Mouse (Mus musculus) CH12.LX (cell line): ENCODE measurements around the gene Ribc1. TPM values are rescaled to one million over a fixed set of nuclear protein-coding genes. Genes with fewer than 3 reads are reported as not detected.
A peak's percentile ranks its signal among the peaks of the same experiment; 100 is the strongest.

Experiments
- DNase-seq: peaks from one replicate; pipeline ENCODE4 v3.0.0-alpha.2; 2013; ENCODE audit errors: extremely low read depth
- H3K27ac ChIP-seq: 2 replicates; pipeline ENCODE4 v1.5.1; 2012; ENCODE audit warnings: low read depth, mild to moderate bottlenecking, control low read depth, moderate library complexity; ENCODE audit not compliant: insufficient read depth
- H3K27me3 ChIP-seq: replicated peaks from 2 replicates; pipeline ENCODE3; 2012; ENCODE audit warnings: inconsistent platforms
- H3K36me3 ChIP-seq, 2 experiments: replicated peaks in 1 of 2; 2 replicates each; pipeline versions ENCODE3 to v1.6.1; 2012; ENCODE audit warnings: inconsistent platforms in 1 of 2, low read length in 1 of 2, mild to moderate bottlenecking in 1 of 2, mixed read lengths in 1 of 2, moderate library complexity in 1 of 2; ENCODE audit not compliant: control insufficient read depth in 1 of 2, insufficient read depth in 1 of 2
- H3K4me1 ChIP-seq, 2 experiments: 2 replicates each; pipeline ENCODE4 v1.6.1; 2012; ENCODE audit warnings: inconsistent platforms in 1 of 2, moderate library complexity in 1 of 2; ENCODE audit not compliant: insufficient read depth in 2 of 2, control insufficient read depth in 1 of 2
- H3K4me2 ChIP-seq: 2 replicates; pipeline ENCODE4 v1.6.1; 2012; ENCODE audit warnings: low read depth, mild to moderate bottlenecking, control low read depth; ENCODE audit not compliant: poor library complexity, insufficient read depth, severe bottlenecking
- H3K4me3 ChIP-seq, 3 experiments: fragments of 150-350 bp in 1 of 3; sonication (generic) in 1 of 3; replicated peaks in 1 of 3; 2 replicates each; pipeline versions ENCODE3 to v1.5.1; 2011 to 2012; ENCODE audit warnings: low read depth in 2 of 3, low read length in 2 of 3, mild to moderate bottlenecking in 2 of 3, moderate library complexity in 2 of 3, control low read depth in 1 of 3, improper control_type of control experiment in 1 of 3, inconsistent platforms in 1 of 3, mixed read lengths in 1 of 3; ENCODE audit not compliant: poor library complexity in 1 of 3
- H3K79me2 ChIP-seq: replicated peaks from 2 replicates; pipeline ENCODE4 v1.6.1; 2012; ENCODE audit warnings: mild to moderate bottlenecking, moderate library complexity; ENCODE audit not compliant: control insufficient read depth, poor library complexity, insufficient read depth, severe bottlenecking; ENCODE audit errors: extremely low read depth
- H3K9ac ChIP-seq: 2 replicates; pipeline ENCODE4 v1.6.1; 2012; ENCODE audit warnings: low read depth, mild to moderate bottlenecking, control low read depth, moderate library complexity; ENCODE audit not compliant: insufficient read depth
- H3K9me3 ChIP-seq: replicated peaks from 2 replicates; pipeline ENCODE3; 2012; ENCODE audit warnings: low read length, inconsistent platforms, mixed read lengths
- BHLHE40 ChIP-seq: IDR thresholded peaks from 2 replicates; pipeline ENCODE4 v1.6.1; 2011; ENCODE audit warnings: mild to moderate bottlenecking, low read depth, low read length, improper control_type of control experiment
- CHD1 ChIP-seq: IDR thresholded peaks from 2 replicates; pipeline ENCODE4 v1.6.1; 2012; ENCODE audit warnings: low read depth, low read length, improper control_type of control experiment, inconsistent platforms
- CTCF ChIP-seq, 2 experiments: IDR thresholded peaks in 1 of 2; conservative IDR thresholded peaks in 1 of 2; 2 replicates each; pipeline ENCODE4 v1.5.1; 2011 to 2012; ENCODE audit warnings: low read depth in 2 of 2, low read length in 2 of 2, improper control_type of control experiment in 1 of 2, inconsistent platforms in 1 of 2, mild to moderate bottlenecking in 1 of 2, moderate library complexity in 1 of 2
- ELF1 ChIP-seq: IDR thresholded peaks from 2 replicates; pipeline ENCODE4 v1.6.1; 2014; ENCODE audit warnings: low read depth, mild to moderate bottlenecking, inconsistent platforms, low read length, improper control_type of control experiment
- EP300 ChIP-seq: IDR thresholded peaks from 2 replicates; pipeline ENCODE4 v1.6.1; 2011; ENCODE audit warnings: low read length, improper control_type of control experiment
- ETS1 ChIP-seq: conservative IDR thresholded peaks from 2 replicates; pipeline ENCODE4 v1.6.1; 2012; ENCODE audit warnings: low read depth, mild to moderate bottlenecking, inconsistent platforms, low read length, improper control_type of control experiment, moderate library complexity
- JUN ChIP-seq: IDR thresholded peaks from 2 replicates; pipeline ENCODE4 v1.6.1; 2011; ENCODE audit warnings: low read depth, mild to moderate bottlenecking, low read length, improper control_type of control experiment, moderate library complexity; ENCODE audit not compliant: insufficient read depth
- KAT2A ChIP-seq: IDR thresholded peaks from 2 replicates; pipeline ENCODE4 v1.6.1; 2012; ENCODE audit warnings: low read length, improper control_type of control experiment, inconsistent platforms; ENCODE audit not compliant: insufficient replicate concordance
- MXI1 ChIP-seq: IDR thresholded peaks from 2 replicates; pipeline ENCODE4 v1.6.1; 2011; ENCODE audit warnings: mild to moderate bottlenecking, low read depth, low read length, improper control_type of control experiment
- NELFE ChIP-seq: IDR thresholded peaks from 2 replicates; pipeline ENCODE4 v1.6.1; 2011; ENCODE audit warnings: low read depth, low read length, improper control_type of control experiment
- NRF1 ChIP-seq: IDR thresholded peaks from 2 replicates; pipeline ENCODE4 v1.6.1; 2014; ENCODE audit warnings: low read depth, mild to moderate bottlenecking, inconsistent platforms, low read length, improper control_type of control experiment, moderate library complexity
- PAX5 ChIP-seq: IDR thresholded peaks from 2 replicates; pipeline ENCODE4 v1.6.1; 2012; ENCODE audit warnings: low read length, inconsistent platforms, mixed read lengths
- SMC3 ChIP-seq: IDR thresholded peaks from 2 replicates; pipeline ENCODE4 v1.6.1; 2011; ENCODE audit warnings: low read depth, low read length, improper control_type of control experiment
- TBP ChIP-seq: conservative IDR thresholded peaks from 2 replicates; pipeline ENCODE4 v1.6.1; 2011; ENCODE audit warnings: low read depth, low read length, improper control_type of control experiment
- UBTF ChIP-seq: IDR thresholded peaks from 2 replicates; pipeline ENCODE4 v1.6.1; 2012; ENCODE audit warnings: low read depth, mild to moderate bottlenecking, inconsistent platforms, low read length, improper control_type of control experiment, moderate library complexity
- USF1 ChIP-seq: IDR thresholded peaks from 2 replicates; pipeline ENCODE4 v1.6.1; 2014; ENCODE audit warnings: low read depth, mild to moderate bottlenecking, inconsistent platforms, low read length, improper control_type of control experiment
- ZNF384 ChIP-seq: IDR thresholded peaks from 2 replicates; pipeline ENCODE4 v1.6.1; 2012; ENCODE audit warnings: low read depth, low read length, improper control_type of control experiment, inconsistent platforms
- dilution Hi-C: fragments of 300-500 bp; cut with MboI; formaldehyde crosslinking; loops from 2 replicates; pipeline ENCODE4 v1.14.3; 2020; ENCODE audit warnings: low sequenced_read_pairs; ENCODE audit not compliant: extremely low pct_unique_long_range_greater_than_20kb, extremely low pct_ligation_motif_present
- in situ Hi-C: fragments of 300-500 bp; cut with MboI; formaldehyde crosslinking; loops from 3 replicates; pipeline ENCODE4 v1.14.3; 2019; ENCODE audit warnings: low sequenced_read_pairs, low pct_ligation_motif_present, low pct_unique_long_range_greater_than_20kb, mixed read lengths
- polyA plus RNA-seq: library from polyadenylated mRNA; unstranded; fragments of >175 nt; gene quantifications from 2 replicates; pipeline ENCODE4 v1.2.1, GENCODE M21; 2012; ENCODE audit warnings: low read depth; ENCODE audit not compliant: insufficient read length
- total RNA-seq, 2 experiments: library from RNA; depleted of rRNA; stranded (reverse); fragments of 300-350 nt in 1 of 2; fragments of >200 nt in 1 of 2; gene quantifications; 2 replicates each; pipeline ENCODE4 v1.2.3; 2012 to 2014

Ribc1 gene
- total and polyA plus RNA-seq, 3 experiments: 5.8 to 7.2 (median 6.0) TPM

DNA sequence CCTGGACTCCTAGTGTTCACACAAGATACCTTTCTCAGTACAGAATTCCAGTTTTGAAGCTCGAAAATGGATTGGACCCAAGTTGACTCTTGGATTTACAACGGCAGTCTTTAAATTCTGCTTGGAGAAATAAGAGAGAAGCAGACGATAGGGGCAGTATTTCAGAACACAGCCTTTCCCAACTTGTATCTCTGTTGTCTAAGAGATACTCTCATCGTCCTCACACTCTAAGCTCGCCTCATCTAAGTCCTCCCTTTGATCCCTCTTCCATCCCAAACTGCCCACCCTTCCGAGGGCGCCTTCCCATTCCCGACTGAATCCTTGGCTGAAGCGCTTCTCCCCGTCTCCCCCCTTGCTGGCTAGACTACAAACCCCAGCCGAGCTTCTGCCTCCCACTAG, 344 bp downstream of the Ribc1 start:
- H3K4me2 ChIP-seq: peak overlapping the region; percentile 53
- dilution Hi-C loops: no loop called here
- peaks cover 2 to 14% of the 10 kb centered on the region in 2 experiments for H3K36me3 ChIP-seq
- no peaks in the 10 kb centered on the region for H3K27me3 ChIP-seq
- H3K9me3 ChIP-seq: no peaks in the 10 kb centered on the region
- peaks cover 3% of the 10 kb centered on the region in 2 experiments; a peak in 1 of 4 replicates for H3K4me1 ChIP-seq
- H3K9ac ChIP-seq: peak overlapping the region; percentile 95
- no peak for DNase-seq
- peak overlapping the region; percentile 66 for H3K27ac ChIP-seq
- peak in 1 of 2 experiments; percentile 18; a peak in 1 of 4 replicates for TF ChIP-seq CTCF (conservative IDR thresholded peaks at IDR 0.05 in 1 of 2, IDR thresholded peaks at IDR 0.05 in 1 of 2; ENCODE audit: low read depth in 2 of 2, low read length in 2 of 2)
- TF ChIP-seq ZNF384: no peak
- peak overlapping the region; percentile 71 to 94 (median 75) for H3K4me3 ChIP-seq
- in situ Hi-C loops: no loop called here
- H3K79me2 ChIP-seq: peaks cover 38% of the 10 kb centered on the region

DNA sequence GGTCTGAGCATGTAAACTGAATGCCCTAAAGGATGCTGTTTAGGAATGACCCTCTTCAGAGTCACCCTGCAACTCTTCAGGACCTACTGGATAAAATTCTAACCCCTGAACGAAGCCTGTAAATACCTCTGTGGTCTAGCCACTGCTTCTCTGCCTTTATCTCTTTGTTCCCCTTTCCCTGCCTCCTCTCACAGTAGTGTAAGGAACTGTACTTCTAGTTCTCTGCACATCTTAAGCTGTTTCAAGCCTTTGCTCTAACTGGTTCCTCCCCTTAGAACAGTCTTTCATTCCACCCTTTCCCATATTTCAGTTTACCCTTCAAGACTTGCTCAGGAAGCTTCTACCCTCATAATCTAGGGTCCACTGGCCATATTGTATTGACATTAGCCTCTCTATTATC, 8.2 kb downstream of the Ribc1 start:
- Histone ChIP-seq H3K4me2 (no peak overlapping the region), H3K9me3 (no peaks in the 10 kb centered on the region), H3K4me1 (peaks cover 0 to under 1% of the 10 kb centered on the region in 2 experiments; a peak in 1 of 4 replicates), H3K27ac (no peak overlapping the region), H3K79me2 (no peaks in the 10 kb centered on the region), H3K4me3 (no peak overlapping the region), H3K9ac (no peak overlapping the region), H3K27me3 (no peaks in the 10 kb centered on the region), H3K36me3 (peaks cover 9 to 61% of the 10 kb centered on the region in 2 experiments)
- no peak for TF ChIP-seq TBP
- no peak for TF ChIP-seq JUN
- TF ChIP-seq ETS1: no peak
- TF ChIP-seq CHD1: no peak
- no peak for TF ChIP-seq USF1
- TF ChIP-seq ZNF384: no peak
- TF ChIP-seq CTCF (conservative IDR thresholded peaks at IDR 0.05 in 1 of 2, IDR thresholded peaks at IDR 0.05 in 1 of 2; ENCODE audit: low read depth in 2 of 2, low read length in 2 of 2): no peak
- no peak for TF ChIP-seq KAT2A
- no peak for DNase-seq
- dilution Hi-C loops: no loop called here
- in situ Hi-C loops: no loop called here

DNA sequence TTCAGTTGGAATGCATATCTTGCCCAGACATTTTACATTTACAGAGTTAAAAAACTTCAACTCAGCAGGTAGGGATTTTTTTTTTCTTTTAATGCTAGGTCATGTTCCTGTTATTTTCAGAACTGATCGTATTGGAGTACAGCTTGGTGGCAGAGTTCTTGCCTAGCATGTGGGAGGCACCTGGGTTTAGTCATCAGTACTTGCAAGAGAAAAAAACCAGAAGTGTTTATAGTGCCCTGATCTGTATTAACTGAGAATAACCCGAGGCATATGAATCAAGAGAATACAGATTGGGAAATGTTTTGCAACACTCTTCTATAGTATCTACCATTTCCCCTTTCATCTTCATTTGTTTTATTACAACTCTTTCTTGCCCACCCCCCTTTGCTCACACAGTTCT, 13.2 kb downstream of the Ribc1 start:
- TF ChIP-seq BHLHE40 (no peak), CTCF (conservative IDR thresholded peaks at IDR 0.05 in 1 of 2, IDR thresholded peaks at IDR 0.05 in 1 of 2; ENCODE audit: low read depth in 2 of 2, low read length in 2 of 2) (no peak), NRF1 (no peak), UBTF (no peak), NELFE (no peak), SMC3 (no peak), PAX5 (no peak), EP300 (no peak), ELF1 (no peak), MXI1 (no peak)
- Histone ChIP-seq H3K27ac (no peak overlapping the region), H3K36me3 (peaks cover 6 to 46% of the 10 kb centered on the region in 2 experiments), H3K9me3 (no peaks in the 10 kb centered on the region), H3K79me2 (no peaks in the 10 kb centered on the region), H3K4me2 (peak overlapping the region; percentile 44; the same call in 1 of the 2 replicates), H3K9ac (no peak overlapping the region), H3K4me3 (no peak overlapping the region), H3K27me3 (no peaks in the 10 kb centered on the region), H3K4me1 (peaks cover 0 to 2% of the 10 kb centered on the region in 2 experiments; a peak in 1 of 4 replicates)
- in situ Hi-C loops: no loop called here
- dilution Hi-C loops: no loop called here
- no peak for DNase-seq
